Mouse (Mus musculus) urinary bladder, adult 18-20 months (tissue): Measurements from ENCODE around the gene Gng11.

Experiments
- DNase-seq, 2 experiments: peaks; one replicate each; pipeline ENCODE4 v3.0.0; 2022; ENCODE audit warnings: low spot score in 2 of 2, mixed read lengths in 2 of 2

Gng11 gene

DNA sequence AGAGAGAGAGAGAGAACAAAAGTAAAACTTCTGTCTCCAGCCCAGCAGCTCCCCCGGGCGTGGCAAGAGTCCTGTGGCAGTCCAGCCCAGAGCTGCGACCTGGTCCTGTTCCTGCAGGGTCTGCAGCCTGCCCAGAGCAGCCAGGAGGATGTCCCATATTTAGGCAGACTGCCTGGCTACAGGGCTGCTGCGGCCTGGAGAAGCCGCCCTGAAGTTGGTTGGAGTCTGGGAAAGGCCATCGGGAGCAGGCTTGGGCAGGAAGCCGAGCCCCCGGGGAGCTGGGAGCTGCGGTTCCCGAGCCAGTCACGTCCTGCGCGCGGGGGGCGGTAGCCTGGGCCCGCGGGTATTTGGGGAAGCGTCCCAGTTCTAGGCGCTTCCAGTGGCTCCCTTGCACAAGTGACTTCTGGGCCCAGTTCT lies at the start of gene Gng11:
Gng11 (plus strand) TSS at position 15 of the 417 bp plus-strand sequence.
- DNase-seq, result peak; percentile 63 to 69

GRCm38 (mm10) chr6:3954969-3955368 lies 48.7 kb upstream of the Gng11 start:
- no peak for DNase-seq

- DNase-seq, result peak; percentile 5 to 7
Measured at GRCm38 (mm10) chr6:3967676-3968626, 35.8 kb upstream of the Gng11 start.

- DNase-seq, result no peak
Measured at GRCm38 (mm10) chr6:3973679-3974078, 30.0 kb upstream of the Gng11 start.

DNA sequence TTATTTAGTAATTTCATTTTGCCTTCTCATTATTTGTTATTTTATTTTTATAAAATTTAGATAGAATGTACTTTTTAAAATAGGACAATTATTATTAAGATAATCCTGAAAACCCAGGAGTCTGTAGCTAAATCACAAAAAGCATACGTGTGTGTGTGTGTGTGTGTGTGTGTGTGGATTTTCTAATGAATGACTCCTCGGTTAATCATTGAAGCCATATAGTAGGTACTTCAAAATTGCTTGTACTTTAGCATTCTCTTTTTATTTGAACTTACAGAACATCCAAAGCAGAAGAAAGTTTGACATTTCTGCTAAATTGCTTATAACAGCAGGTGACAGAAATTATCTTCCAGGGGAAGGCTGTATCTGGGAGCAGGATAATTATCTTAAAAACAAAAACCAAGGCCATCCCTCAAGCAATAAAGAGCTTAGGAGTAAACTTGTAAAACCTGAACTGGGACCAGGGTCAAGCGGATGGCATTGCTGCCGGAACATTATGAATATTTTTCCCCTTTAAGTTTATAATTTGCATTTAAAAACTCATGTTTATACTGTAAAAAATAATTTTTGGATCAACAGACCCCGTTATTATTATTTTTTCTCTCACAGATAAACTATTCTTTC lies 20.9 kb upstream of the Gng11 start:
- no peak for DNase-seq

DNA sequence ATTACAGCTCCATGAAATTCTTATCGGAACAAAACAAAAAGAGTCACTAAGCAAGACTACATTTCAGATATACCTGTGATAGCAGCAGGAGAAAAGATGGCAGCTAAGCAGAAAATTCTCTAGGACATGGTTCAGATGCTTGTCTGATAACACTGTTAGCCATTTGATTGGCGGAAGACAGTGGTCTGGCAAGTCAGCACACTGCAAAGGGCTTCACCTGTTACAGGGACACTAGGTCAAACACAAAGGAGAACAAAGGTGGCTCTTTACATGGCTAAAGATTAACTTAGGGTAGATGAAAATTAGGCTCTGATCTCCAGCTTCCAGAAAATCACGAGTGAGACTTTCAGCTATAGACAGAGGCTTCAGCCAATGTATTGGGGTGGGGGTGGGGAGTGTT lies 15.0 kb upstream of the Gng11 start, which contains the start of gene Tfpi2:
Tfpi2 (minus strand) TSS at position 170 of the 400 bp plus-strand sequence.
- DNase-seq, result no peak

- DNase-seq, result no peak
Measured at GRCm38 (mm10) chr6:3993492-3993891, 10.2 kb upstream of the Gng11 start, which contains the start of gene Gngt1. TSS of gene Gngt1 (plus strand) at chr6:3993792.

GRCm38 (mm10) chr6:3998089-3998488 lies 5.6 kb upstream of the Gng11 start:
- no peak for DNase-seq

- DNase-seq, result no peak
Measured at GRCm38 (mm10) chr6:3999296-3999695, 4.4 kb upstream of the Gng11 start.

DNA sequence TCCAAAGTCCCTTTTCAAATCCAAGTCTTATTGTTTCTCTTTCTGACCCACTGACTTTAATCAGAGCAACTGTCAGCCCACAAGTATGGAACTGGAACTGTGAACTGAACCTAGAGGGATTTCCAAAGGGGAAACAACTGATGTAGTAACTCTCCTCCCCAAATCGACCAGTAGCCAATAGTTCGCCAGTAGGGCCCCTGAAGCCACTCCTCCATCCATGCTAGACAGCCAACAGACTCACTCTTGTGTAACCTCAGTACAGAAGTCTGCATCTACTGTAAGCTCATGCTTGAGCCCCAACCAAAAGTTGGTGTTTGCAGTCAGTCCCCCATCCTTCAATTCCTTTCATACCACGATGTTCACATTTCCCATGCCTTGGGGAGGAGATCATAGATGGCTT lies 3.0 kb upstream of the Gng11 start:
- DNase-seq, result no peak

DNA sequence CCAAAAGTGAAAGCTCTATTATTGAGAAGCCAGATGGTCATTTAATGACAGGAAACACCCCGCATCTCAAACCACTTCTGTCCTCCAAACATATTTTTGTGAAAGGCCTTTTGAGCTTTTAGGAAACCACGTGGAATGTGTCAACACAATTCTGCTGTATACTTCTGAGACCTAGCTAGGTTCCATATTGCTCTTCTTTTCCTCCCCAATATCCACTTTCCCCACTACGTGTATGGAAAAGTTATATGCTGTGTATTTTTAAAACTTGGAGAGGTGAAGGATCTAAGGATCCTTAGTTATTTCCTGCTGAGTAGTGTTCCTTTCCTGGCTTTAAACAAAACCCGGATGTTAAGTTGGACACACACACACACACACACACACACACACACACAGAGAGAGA lies 259 bp upstream of the Gng11 start:
- DNase-seq, result no peak

DNA sequence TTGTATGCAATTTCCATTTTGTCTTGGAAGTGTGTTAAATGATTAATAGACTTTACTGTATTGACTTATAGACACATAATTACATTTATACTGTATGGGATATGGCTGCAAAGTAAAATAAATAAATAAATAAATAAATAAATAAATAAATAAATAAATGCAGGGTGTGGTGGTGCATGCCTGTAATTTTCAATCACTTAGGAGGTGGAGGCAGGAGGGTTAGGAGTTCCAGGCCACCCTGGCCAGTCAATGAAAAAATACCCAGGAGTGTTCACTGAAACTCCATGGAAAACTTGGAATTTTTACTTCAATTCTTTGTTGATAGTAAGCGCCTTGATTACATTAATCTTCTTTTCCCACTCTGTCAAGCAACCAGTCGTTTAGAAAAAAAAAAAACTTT lies 1.1 kb downstream of the Gng11 start:
- no peak for DNase-seq

DNA sequence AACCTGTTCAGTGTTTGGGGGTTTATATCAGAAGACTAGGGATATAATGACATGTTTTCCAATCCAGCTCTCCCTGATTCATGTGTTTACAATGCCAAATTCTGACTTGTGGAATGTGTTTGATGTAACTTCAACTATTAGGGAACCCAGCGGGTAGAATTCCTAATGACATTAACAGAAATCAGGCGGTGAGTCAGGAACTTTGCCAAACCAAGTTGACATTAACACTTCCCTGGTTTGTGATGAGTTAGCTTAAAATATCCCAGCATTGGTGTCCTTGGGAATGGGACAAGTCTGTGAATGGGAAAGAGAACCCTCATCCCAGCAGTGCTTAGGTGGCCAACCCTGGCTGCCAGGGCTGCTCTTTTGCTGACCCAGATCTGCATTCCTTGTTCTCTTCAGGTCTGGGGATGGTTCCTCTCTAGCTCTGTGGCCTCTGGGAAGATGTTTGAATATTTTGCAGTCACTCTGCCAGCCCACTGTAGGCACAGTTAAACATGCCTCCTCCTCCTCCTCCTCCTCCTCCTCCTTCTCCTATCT lies 4.9 kb downstream of the Gng11 start:
- no peak for DNase-seq

GRCm38 (mm10) chr6:4009548-4009947 lies 5.8 kb downstream of the Gng11 start:
- DNase-seq, result no peak

GRCm38 (mm10) chr6:4022645-4023044 lies 18.9 kb downstream of the Gng11 start:
- DNase-seq, result no peak

DNA sequence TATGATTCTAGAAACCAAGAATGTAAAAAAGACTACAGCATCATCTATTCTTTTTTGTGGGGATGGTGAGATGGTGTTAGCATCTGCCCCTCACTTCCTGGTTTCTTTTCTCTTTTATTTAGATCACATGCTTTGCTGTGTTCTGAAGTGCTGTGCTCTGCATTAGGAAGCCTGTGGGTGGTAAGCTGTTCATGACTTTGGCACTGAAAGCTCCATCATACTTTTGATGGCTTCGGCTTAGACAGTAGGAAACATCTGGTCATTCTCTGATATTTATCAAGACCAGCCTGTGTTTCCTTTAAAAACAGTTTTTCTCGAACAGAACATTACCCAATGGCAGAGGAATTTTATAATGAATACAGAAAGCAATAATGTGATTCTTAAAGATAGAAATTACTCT lies 22.7 kb downstream of the Gng11 start:
- DNase-seq, result no peak

DNA sequence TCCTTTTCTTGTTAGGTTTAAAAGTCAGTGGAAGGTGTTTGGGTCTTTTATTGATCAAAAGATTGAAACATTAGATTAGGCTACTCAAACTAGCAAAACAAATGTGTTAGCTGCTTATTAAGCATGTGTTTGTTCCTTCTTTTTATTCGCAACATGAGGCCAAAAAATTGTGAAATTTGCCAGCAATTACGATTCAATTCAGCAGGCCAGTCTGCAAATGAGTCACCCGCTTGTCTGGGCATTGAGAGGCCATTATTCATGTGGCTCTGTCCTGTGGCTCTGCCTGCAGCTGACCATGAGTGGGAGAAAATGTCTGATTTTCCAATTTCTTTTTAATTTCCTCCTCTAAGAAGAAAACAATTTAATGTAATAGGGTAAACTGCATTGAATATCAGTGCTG lies 27.3 kb downstream of the Gng11 start:
- no peak for DNase-seq

DNA sequence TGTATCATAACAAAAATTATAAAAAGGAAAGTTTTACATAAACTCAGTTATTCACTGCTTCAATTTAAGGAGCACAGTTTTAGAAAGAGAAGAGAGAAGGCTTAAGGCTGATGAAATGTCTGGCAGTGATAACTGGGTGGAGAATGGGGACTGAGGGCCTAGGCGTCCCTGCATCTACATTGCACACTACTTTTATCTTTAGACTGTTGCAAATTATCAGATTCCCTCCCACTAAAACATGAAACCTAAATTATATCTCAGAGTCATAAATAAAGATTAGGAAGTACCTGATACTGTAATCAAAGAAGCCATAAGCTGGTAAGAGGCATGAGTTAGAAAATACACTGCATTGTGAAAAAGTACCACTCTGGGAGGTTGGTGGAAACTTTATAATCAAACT lies 38.1 kb downstream of the Gng11 start:
- DNase-seq, result no peak

DNA sequence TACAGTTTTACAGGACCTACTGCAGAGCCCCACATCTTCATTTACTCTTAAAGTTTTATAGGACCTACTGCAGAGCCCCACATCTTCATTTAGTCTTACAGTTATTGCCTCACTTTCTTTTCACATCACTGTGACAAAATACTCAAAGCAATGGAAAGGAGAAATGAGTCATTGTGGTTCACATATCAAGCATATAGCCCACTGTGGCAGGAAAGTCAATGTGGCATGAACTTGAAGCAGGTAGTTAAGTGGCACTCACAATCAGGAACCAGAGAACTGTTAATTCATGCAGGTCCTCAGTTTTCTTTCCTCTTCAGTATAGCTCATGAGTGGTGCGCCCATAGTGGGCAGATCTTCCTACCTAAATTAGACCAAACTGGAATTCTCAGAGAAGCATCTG lies 43.5 kb downstream of the Gng11 start:
- DNase-seq, result no peak

- DNase-seq, result no peak
Measured at GRCm38 (mm10) chr6:4052843-4053242, 49.1 kb downstream of the Gng11 start.

GRCm38 (mm10) chr6:4054387-4054786 lies 50.7 kb downstream of the Gng11 start:
- DNase-seq, result no peak
